Mouse (Mus musculus) lung, adult 2 months (tissue): ENCODE results near the gene 4933424G06Rik.

Experiments used
- CTCF ChIP-seq: fragments of 200-500 bp; IDR thresholded peaks from 2 replicates; pipeline ENCODE4 v1.5.1; 2011; ENCODE audit warnings: mild to moderate bottlenecking, low read length, control low read depth; ENCODE audit not compliant: insufficient read depth
- POLR2A ChIP-seq: fragments of 200-500 bp; IDR thresholded peaks from 2 replicates; pipeline ENCODE4 v1.6.1; 2011; ENCODE audit warnings: low read depth, mild to moderate bottlenecking, control low read depth, low read length, borderline replicate concordance; ENCODE audit errors: extremely low read depth

DNA sequence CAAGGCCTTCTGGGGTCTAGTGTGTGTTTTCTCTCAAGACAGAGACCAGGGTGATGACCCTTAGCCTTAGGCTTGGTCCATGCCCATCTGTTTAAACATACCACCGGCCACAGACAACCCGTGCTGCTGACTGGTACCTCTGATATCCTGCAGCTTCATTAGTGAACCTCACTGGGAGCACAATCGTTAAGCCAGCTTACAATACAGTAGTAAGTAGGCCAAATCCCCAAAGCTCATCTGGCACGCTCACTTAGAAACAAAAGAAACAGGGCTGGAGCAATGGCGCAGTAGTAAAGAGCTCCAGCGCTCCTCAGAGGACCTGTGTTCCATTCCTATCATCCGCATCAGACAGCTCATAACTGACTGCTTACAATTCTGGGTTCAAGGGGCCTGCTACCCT lies 29.1 kb upstream of the 4933424G06Rik start:
- TF ChIP-seq POLR2A = no peak
- TF ChIP-seq CTCF = no peak
